Mouse (Mus musculus): ENCODE measurements at regions not wholly inside any gene's neighbourhood (a gene's known extent, or its start where the extent isn't known, plus 50 kb on each side); places are given as distances from the start of the nearest gene placed in this dataset.

DNA sequence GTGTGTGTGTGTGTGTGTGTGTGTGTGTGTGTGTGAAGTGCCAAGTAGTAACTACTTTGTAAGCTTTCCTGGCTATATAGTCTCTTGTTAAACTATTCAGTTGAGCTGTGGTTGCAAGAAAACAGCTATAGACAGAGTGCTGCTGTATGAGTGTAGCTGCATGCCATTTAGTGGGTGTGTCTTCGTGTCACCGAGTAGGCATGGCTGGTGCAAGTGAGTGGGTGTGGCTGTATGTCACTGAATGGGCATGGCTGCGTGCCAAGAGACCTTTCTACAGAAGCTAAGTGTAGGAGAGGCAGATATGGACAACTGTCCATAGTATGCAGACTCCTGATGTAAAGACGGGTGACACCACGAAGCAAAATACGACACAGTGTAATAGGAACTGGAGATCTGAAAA, 126.4 kb upstream of the 4933415F23Rik start:
- Histone ChIP-seq H3K4me3 (ENCODE audit: insufficient read depth, low read length) (no peak overlapping the region), H3K4me1 (ENCODE audit: control insufficient read depth, insufficient read depth, low read length) (peaks cover 3% of the 10 kb centered on the region; the same call in 1 of the 2 replicates), H3K27ac (ENCODE audit: insufficient read depth, low read length) (no peak overlapping the region)
- TF ChIP-seq POLR2A (IDR thresholded peaks at IDR 0.05; ENCODE audit: extremely low read depth, insufficient read depth, low read length) (no peak), CTCF (IDR thresholded peaks at IDR 0.05; ENCODE audit: extremely low read depth, insufficient read depth, low read length) (no peak)

DNA sequence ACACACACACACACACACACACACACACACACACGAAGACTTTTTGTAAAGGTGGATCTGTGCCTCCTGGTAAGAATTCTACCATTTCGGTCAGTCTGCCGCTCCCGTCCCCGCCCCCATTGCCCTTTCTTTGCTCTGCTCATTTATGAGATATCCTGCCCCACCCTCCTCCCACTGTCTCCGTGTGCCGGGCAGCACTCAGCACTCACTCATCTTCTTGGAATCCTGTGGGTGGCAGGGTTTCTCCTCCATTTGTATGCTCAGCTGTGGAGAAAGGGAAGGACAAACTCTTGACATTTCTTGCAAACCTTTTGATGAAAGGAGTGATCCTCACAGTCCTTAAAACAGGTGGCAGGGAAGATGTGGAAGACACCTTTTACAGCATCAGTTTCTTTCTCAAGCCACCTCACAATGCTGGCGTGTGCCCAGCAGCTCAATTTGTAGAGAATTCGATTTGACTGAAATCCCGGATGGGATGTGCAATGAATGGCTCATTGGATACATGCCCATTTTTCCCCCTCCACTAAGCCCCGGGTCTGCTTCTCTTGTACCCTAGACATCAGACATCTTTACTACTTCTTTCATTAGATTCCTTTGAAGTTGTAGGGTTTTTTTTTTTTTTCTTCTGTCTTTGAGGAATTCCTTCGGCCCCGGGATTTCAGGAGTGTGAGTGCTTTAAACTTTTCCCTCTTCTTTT, 112.6 kb upstream of the 4933415F23Rik start:
- Histone ChIP-seq H3K27ac (ENCODE audit: insufficient read depth, low read length) (no peak overlapping the region), H3K4me1 (ENCODE audit: control insufficient read depth, insufficient read depth, low read length) (no peaks in the 10 kb centered on the region), H3K4me3 (ENCODE audit: insufficient read depth, low read length) (no peak overlapping the region)
- TF ChIP-seq POLR2A (IDR thresholded peaks at IDR 0.05; ENCODE audit: extremely low read depth, insufficient read depth, low read length) (no peak), CTCF (IDR thresholded peaks at IDR 0.05; ENCODE audit: extremely low read depth, insufficient read depth, low read length) (no peak)

DNA sequence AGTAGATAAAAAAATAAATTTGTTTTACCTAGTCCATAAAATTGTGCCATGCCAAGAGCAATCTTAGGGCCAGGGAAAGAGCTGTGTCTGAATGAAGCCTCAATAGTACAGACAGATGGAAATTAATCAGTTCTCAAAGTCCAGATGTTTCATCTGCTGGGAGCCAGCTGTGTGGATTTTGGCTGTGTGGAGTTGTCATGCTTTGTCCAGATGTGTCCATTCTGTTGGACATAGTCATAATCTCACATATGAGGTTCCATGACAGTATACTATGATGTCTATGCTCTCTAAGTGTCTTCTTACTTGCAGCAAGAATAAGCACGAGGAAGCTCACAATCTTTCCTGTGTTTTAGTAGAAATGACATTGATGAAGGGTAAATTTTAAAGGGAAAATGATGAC, 105.8 kb upstream of the 4933415F23Rik start:
- H3K27ac ChIP-seq (ENCODE audit: insufficient read depth, low read length) = no peak overlapping the region
- H3K4me3 ChIP-seq (ENCODE audit: insufficient read depth, low read length) = no peak overlapping the region
- no peak for TF ChIP-seq POLR2A (IDR thresholded peaks at IDR 0.05; ENCODE audit: extremely low read depth, insufficient read depth, low read length)
- TF ChIP-seq CTCF (IDR thresholded peaks at IDR 0.05; ENCODE audit: extremely low read depth, insufficient read depth, low read length) = no peak
- no peaks in the 10 kb centered on the region; the same call in 1 of the 2 replicates for H3K4me1 ChIP-seq (ENCODE audit: control insufficient read depth, insufficient read depth, low read length)

DNA sequence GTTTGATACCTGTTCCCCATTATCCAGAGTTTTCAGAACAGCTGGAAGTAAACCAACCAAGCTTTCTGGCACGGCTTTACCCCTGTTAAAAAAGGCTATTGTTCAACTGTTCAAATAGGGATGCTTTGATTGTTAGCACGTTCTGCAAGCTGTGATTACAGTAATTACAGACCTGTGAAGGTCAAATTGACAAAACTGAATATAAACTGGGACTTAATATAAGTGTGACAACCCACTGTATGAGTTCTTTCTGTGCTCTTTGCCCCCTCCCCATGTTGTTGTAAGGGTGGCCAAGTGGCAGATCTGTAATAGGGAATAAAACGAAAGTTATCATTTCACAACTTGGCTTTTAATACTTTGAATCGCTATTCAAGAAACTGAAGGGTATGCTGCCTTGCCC, 105.0 kb upstream of the 4933415F23Rik start:
- Histone ChIP-seq H3K27ac (ENCODE audit: insufficient read depth, low read length) (no peak overlapping the region), H3K4me3 (ENCODE audit: insufficient read depth, low read length) (no peak overlapping the region), H3K4me1 (ENCODE audit: control insufficient read depth, insufficient read depth, low read length) (no peaks in the 10 kb centered on the region; the same call in 1 of the 2 replicates)
- no peak for TF ChIP-seq POLR2A (IDR thresholded peaks at IDR 0.05; ENCODE audit: extremely low read depth, insufficient read depth, low read length)

DNA sequence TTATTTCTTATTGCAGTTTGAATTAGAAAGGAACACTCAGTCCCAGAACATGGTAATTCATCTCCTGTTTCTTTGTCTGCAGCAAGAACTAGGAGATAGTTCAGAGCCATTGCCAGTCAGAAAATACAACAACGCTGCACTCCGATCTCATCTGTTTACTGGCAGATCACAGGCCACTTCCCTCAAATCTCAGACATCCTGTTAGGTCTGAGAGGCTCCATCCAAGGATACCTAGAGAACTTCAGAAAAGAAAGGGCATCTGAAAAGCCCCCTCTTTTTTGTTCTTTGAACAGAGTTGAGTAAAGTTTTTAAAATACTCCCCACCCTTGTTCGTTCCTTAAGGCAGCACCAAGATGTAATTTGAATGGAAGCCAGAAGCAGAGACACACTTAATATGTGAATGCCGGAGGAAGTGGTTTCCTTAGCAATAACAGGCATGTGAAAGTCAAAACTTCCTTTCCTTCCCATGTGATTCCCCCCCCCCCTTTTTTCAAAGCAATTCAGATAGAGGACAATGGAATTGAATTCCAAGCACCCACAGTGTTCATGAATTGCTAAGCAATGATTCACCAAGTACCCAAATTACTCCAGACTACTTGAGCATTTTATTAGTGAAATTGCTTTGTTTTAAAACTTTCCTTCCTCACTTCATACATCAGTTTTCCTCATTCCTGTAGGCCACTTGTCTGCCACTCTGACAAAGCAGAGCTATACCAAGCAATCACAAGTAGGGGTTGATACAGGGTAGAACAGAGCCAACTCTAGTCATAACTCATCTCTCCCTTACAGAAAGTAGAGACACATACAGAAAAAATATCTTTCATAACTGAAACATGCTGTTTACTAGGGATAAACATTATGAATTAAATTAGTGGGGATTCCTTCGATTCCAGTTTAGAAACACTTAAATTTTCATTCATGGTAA, 100.7 kb upstream of the 4933415F23Rik start:
- TF ChIP-seq POLR2A (IDR thresholded peaks at IDR 0.05; ENCODE audit: extremely low read depth, insufficient read depth, low read length) (no peak), CTCF (IDR thresholded peaks at IDR 0.05; ENCODE audit: extremely low read depth, insufficient read depth, low read length) (no peak)
- Histone ChIP-seq H3K4me3 (ENCODE audit: insufficient read depth, low read length) (no peak overlapping the region), H3K27ac (ENCODE audit: insufficient read depth, low read length) (peak overlapping the region; percentile 70), H3K4me1 (ENCODE audit: control insufficient read depth, insufficient read depth, low read length) (no peaks in the 10 kb centered on the region; the same call in 1 of the 2 replicates)

DNA sequence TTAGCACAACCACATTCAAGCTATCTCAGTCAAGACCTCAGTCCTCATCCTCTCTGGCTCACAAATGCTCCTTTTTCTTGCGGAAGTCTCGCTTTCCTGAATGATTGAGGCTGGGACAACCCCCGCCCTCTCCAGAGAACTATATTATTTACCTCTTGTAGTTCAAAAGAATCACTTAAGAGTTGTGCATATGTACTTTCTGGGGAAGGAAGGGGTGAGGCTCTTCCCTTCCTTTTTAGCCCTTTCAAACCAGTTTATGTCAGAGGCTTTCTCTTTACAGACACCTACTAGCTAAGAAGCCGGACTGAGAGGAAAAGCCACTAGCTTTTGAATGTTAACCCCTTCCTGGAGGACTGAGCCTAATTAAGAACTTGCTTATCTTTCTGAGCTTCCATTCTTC, 98.4 kb upstream of the 4933415F23Rik start:
- TF ChIP-seq POLR2A (IDR thresholded peaks at IDR 0.05; ENCODE audit: extremely low read depth, insufficient read depth, low read length) (no peak), CTCF (IDR thresholded peaks at IDR 0.05; ENCODE audit: extremely low read depth, insufficient read depth, low read length) (no peak)
- Histone ChIP-seq H3K27ac (ENCODE audit: insufficient read depth, low read length) (no peak overlapping the region), H3K4me1 (ENCODE audit: control insufficient read depth, insufficient read depth, low read length) (no peaks in the 10 kb centered on the region; the same call in 1 of the 2 replicates), H3K4me3 (ENCODE audit: insufficient read depth, low read length) (no peak overlapping the region)

DNA sequence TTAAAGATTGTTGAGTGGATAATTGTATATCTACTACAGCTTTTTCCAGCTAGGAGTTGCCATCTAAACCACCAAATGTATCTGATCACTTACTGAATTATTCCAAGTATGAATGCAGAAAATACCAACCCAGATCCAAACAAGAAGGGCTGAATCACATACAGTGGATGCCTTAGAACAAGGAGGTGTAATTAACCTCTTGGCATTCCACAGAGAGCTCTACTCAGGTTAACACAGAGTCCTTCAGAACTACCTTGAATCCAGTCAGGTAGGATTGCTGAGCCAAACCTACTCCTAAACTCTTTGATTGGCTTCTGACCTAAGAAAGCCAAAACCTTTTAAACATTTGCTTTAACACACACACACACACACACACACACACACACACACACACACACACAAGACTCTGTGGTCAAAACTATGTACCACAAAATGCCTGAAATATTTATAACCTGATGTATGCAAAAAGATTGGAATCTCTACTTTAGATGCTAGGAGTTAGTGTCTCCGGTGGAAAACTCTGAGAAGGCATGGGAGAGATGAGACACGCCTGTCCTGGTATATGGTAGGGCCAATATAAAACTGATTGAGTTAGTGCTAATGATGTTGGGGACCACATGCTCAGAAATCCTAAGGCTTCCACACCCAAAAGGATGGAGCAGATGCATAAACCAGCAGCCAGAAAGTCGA, 88.4 kb upstream of the 4933415F23Rik start:
- no peak overlapping the region for H3K27ac ChIP-seq (ENCODE audit: insufficient read depth, low read length)
- H3K4me3 ChIP-seq (ENCODE audit: insufficient read depth, low read length) = no peak overlapping the region
- TF ChIP-seq POLR2A (IDR thresholded peaks at IDR 0.05; ENCODE audit: extremely low read depth, insufficient read depth, low read length) = no peak
- no peak for TF ChIP-seq CTCF (IDR thresholded peaks at IDR 0.05; ENCODE audit: extremely low read depth, insufficient read depth, low read length)
- H3K4me1 ChIP-seq (ENCODE audit: control insufficient read depth, insufficient read depth, low read length) = no peaks in the 10 kb centered on the region

DNA sequence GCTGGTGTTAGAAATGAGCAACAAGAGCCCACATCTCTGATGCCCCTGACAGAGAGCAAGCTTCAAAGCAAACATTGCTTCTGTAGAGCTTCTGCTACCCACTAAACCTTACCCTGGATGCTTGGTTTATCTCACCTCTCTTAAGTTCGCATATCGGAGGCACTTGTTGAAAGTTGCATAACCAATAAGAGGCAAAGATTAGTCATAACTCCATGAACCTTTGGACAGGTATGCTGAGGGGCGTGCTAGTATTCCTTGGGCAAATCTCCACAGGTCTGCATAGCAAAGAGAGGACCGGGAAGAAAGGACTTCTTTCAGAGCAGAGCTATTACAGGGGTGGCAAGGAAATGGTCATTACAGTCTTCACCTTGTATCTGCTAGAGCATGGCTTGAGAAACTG, 87.7 kb upstream of the 4933415F23Rik start:
- no peaks in the 10 kb centered on the region for H3K4me1 ChIP-seq (ENCODE audit: control insufficient read depth, insufficient read depth, low read length)
- TF ChIP-seq POLR2A (IDR thresholded peaks at IDR 0.05; ENCODE audit: extremely low read depth, insufficient read depth, low read length) (no peak), CTCF (IDR thresholded peaks at IDR 0.05; ENCODE audit: extremely low read depth, insufficient read depth, low read length) (no peak)
- no peak overlapping the region for H3K27ac ChIP-seq (ENCODE audit: insufficient read depth, low read length)
- H3K4me3 ChIP-seq (ENCODE audit: insufficient read depth, low read length) = no peak overlapping the region

DNA sequence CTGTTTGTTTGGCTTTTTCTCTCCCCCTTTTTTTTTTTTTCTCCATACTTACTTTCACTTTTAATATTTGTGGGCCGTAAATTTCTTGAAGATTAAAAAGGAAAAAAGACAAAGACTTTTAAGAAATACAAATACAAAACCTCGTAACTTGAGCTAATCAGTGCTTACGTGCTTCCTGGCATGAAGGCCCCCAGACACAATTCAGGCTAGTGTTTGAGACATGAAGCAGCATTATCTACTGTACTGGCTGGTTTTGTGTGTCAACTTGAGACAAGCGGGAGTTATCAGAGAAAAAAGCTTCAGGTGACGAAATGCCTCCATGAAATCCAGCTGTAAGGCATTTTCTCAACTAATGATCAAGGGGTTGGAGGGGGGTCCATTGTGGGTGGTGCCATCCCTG, 86.2 kb upstream of the 4933415F23Rik start:
- TF ChIP-seq CTCF (IDR thresholded peaks at IDR 0.05; ENCODE audit: extremely low read depth, insufficient read depth, low read length) (no peak), POLR2A (IDR thresholded peaks at IDR 0.05; ENCODE audit: extremely low read depth, insufficient read depth, low read length) (no peak)
- no peak overlapping the region for H3K4me3 ChIP-seq (ENCODE audit: insufficient read depth, low read length)
- peak overlapping the region; percentile 81 for H3K27ac ChIP-seq (ENCODE audit: insufficient read depth, low read length)
- H3K4me1 ChIP-seq (ENCODE audit: control insufficient read depth, insufficient read depth, low read length) = no peaks in the 10 kb centered on the region
